Mouse (Mus musculus) liver, embryonic 14.5 days (tissue): ENCODE measurements around the gene BC049762.

Experiments used
- CTCF ChIP-seq: IDR thresholded peaks from 2 replicates; pipeline ENCODE4 v1.5.1; 2016; ENCODE audit warnings: antibody characterized with exemption, low read depth, control low read depth
- EP300 ChIP-seq: IDR thresholded peaks from 2 replicates; pipeline ENCODE4 v1.6.1; 2016; ENCODE audit warnings: antibody characterized with exemption, low read depth

DNA sequence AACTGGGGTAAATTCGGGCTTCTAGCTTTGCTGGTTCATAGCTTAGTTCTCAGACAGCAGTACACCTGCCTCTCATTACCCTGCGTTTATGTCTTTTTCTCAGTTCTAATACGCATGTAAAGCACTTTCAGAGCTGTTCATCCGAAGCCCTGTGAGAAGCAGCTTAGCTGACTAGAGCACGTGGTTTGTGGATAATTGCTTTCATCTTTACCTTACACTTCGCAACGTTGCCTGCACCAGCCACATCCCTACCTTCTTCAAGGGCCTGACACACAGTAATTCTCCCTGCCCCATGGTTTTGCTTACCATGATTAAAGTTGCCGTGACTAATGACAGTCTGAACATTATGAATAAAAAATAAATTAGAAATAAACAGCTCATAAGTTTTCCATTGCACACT is 49.0 kb upstream of the BC049762 start:
- TF ChIP-seq EP300 (no peak), CTCF (no peak)
